Mouse (Mus musculus) kidney, postnatal 0 days (tissue): ENCODE measurements around the gene S100a2. TPM values are rescaled to one million over a fixed set of nuclear protein-coding genes. Genes with fewer than 3 reads are reported as not detected.
A peak's percentile ranks its signal among the peaks of the same experiment; 100 is the strongest.

Experiments
- ATAC-seq: fragments of 200-750 bp; cut with Nextera tagmentation; replicated peaks from 2 replicates; pipeline ENCODE4 v1.8.0; 2017; ENCODE audit warnings: low read depth, moderate number of reproducible peaks, moderate TSS enrichment, moderate library complexity; ENCODE audit not compliant: low FRiP score
- DNase-seq: peaks from one replicate; pipeline ENCODE4 v3.0.0-alpha.2; 2016; ENCODE audit warnings: low spot score
- H3K27ac ChIP-seq: fragments of 300-500 bp; sonication (generic); 2 replicates; pipeline ENCODE4 v1.5.1; 2014; ENCODE audit warnings: mild to moderate bottlenecking
- H3K27me3 ChIP-seq: fragments of 300-500 bp; sonication (generic); 2 replicates; pipeline ENCODE4 v1.6.1; 2014; ENCODE audit warnings: low read length, mixed read lengths; ENCODE audit not compliant: insufficient read depth
- H3K36me3 ChIP-seq: fragments of 300-500 bp; sonication (generic); 2 replicates; pipeline ENCODE4 v1.6.1; 2014; ENCODE audit warnings: low read length, mixed read lengths; ENCODE audit not compliant: insufficient read depth
- H3K4me1 ChIP-seq: fragments of 300-500 bp; sonication (generic); replicated peaks from 2 replicates; pipeline ENCODE4 v1.6.1; 2014; ENCODE audit warnings: antibody characterized with exemption, low read length, mixed read lengths; ENCODE audit not compliant: insufficient read depth
- H3K4me2 ChIP-seq: fragments of 300-500 bp; sonication (generic); 2 replicates; pipeline ENCODE4 v1.6.1; 2014; ENCODE audit warnings: mild to moderate bottlenecking, low read length, moderate library complexity, mixed read lengths
- H3K4me3 ChIP-seq: fragments of 300-500 bp; sonication (generic); replicated peaks from 2 replicates; pipeline ENCODE4 v1.5.1; 2014; ENCODE audit warnings: low read depth, low read length
- H3K9ac ChIP-seq: fragments of 300-500 bp; sonication (generic); 2 replicates; pipeline ENCODE4 v1.6.1; 2014; ENCODE audit warnings: low read depth, low read length
- H3K9me3 ChIP-seq: fragments of 300-500 bp; sonication (generic); replicated peaks from 2 replicates; pipeline ENCODE4 v1.6.1; 2016; ENCODE audit warnings: low read length, inconsistent platforms, mixed read lengths
- CTCF ChIP-seq: IDR thresholded peaks from 2 replicates; pipeline ENCODE4 v1.5.1; 2016; ENCODE audit warnings: antibody characterized with exemption, low read depth, mild to moderate bottlenecking, moderate library complexity
- WGBS: fragments of 180-500 bp; shearing (Covaris S2); extraction: QIAGEN DNeasy Blood & Tissue Kit; methylation state at CpG from one replicate; pipeline ENCODE4 v1.1.7; 2014; 5-methylcytosine and 5-hydroxymethylcytosine counted together
- polyA plus RNA-seq: library from polyadenylated mRNA; unstranded; fragments of >200 nt; fragmentation: Nextera tagmentation; extraction: Ambion mirVana; gene quantifications from 2 replicates; pipeline ENCODE4 v1.2.1, GENCODE M21; 2015

Gene S100a2
- polyA plus RNA-seq, result not detected in 2 replicates

- WGBS, result 94% methylated on average over 8 of the region's 8 CpGs
- Histone ChIP-seq H3K4me2 (no peak within 1 kb of the TSS), H3K4me1 (no peaks in the 10 kb centered on the region), H3K27me3 (no peaks in the 10 kb centered on the region), H3K4me3 (no peak within 1 kb of the TSS), H3K9ac (no peak within 1 kb of the TSS), H3K9me3 (no peaks in the 10 kb centered on the region), H3K36me3 (no peaks in the 10 kb centered on the region), H3K27ac (no peak within 1 kb of the TSS; the same call in 1 of the 2 replicates)
- DNase-seq, result no peak
- TF ChIP-seq CTCF, result no peak
- ATAC-seq, result no peak
These were observed at the start of gene S100a2 for GRCm38 (mm10) chr3:90589947-90590346. Gene S100a2, plus strand, starts transcription at chr3:90590247.

GRCm38 (mm10) chr3:90540904-90541303, 49.1 kb upstream of the S100a2 start:
- Histone ChIP-seq H3K4me1 (peaks cover 24% of the 10 kb centered on the region), H3K36me3 (0 out of 2 replicates have a peak, but pooled peaks cover 7% of the 10 kb centered on the region), H3K9me3 (no peaks in the 10 kb centered on the region), H3K4me2 (peak overlapping the region; percentile 41), H3K27ac (peak overlapping the region; percentile 78), H3K4me3 (peak overlapping the region; percentile 6; the same call in 1 of the 2 replicates), H3K27me3 (no peaks in the 10 kb centered on the region), H3K9ac (peak overlapping the region; percentile 53)
- no peak for TF ChIP-seq CTCF
- peak; percentile 46; the same call in 1 of the 2 replicates for ATAC-seq
- WGBS, result 27% methylated on average over 4 of the region's 4 CpGs
- DNase-seq, result peak; percentile 79

- no peaks in the 10 kb centered on the region for H3K9me3 ChIP-seq
- no peaks in the 10 kb centered on the region for H3K4me1 ChIP-seq
- no peak overlapping the region for H3K27ac ChIP-seq
- H3K27me3 ChIP-seq, result no peaks in the 10 kb centered on the region
- H3K36me3 ChIP-seq, result no peaks in the 10 kb centered on the region
- DNase-seq, result peak; percentile 52
- H3K4me2 ChIP-seq, result no peak overlapping the region
- 39% methylated on average over 5 of the region's 5 CpGs for WGBS
- no peak overlapping the region for H3K4me3 ChIP-seq
- no peak for TF ChIP-seq CTCF
- H3K9ac ChIP-seq, result no peak overlapping the region
- ATAC-seq, result no peak; the same call in 1 of the 2 replicates
These were observed 40.2 kb upstream of the S100a2 start for GRCm38 (mm10) chr3:90549676-90550420.

- Histone ChIP-seq H3K4me3 (no peak overlapping the region), H3K4me2 (no peak overlapping the region), H3K9ac (no peak overlapping the region), H3K4me1 (no peaks in the 10 kb centered on the region), H3K27me3 (no peaks in the 10 kb centered on the region), H3K9me3 (no peaks in the 10 kb centered on the region), H3K27ac (no peak overlapping the region), H3K36me3 (no peaks in the 10 kb centered on the region)
- TF ChIP-seq CTCF, result no peak
- DNase-seq (no peak), ATAC-seq (no peak)
- WGBS, result 78% methylated on average over 2 of the region's 2 CpGs
These were observed 39.6 kb upstream of the S100a2 start for GRCm38 (mm10) chr3:90550421-90550790.

GRCm38 (mm10) chr3:90552231-90552630, 37.8 kb upstream of the S100a2 start:
- DNase-seq, result no peak
- TF ChIP-seq CTCF, result no peak
- Histone ChIP-seq H3K36me3 (no peaks in the 10 kb centered on the region), H3K9me3 (no peaks in the 10 kb centered on the region), H3K4me1 (no peaks in the 10 kb centered on the region), H3K27me3 (no peaks in the 10 kb centered on the region), H3K9ac (no peak overlapping the region), H3K4me2 (no peak overlapping the region), H3K4me3 (no peak overlapping the region), H3K27ac (no peak overlapping the region)
- ATAC-seq, result no peak
- WGBS, result 82% methylated on average over 2 of the region's 2 CpGs

GRCm38 (mm10) chr3:90555954-90556353, 34.1 kb upstream of the S100a2 start:
- no peaks in the 10 kb centered on the region for H3K9me3 ChIP-seq
- H3K27me3 ChIP-seq, result no peaks in the 10 kb centered on the region
- no peaks in the 10 kb centered on the region for H3K36me3 ChIP-seq
- TF ChIP-seq CTCF, result no peak
- H3K4me1 ChIP-seq, result no peaks in the 10 kb centered on the region
- no peak overlapping the region for H3K4me3 ChIP-seq
- no peak overlapping the region for H3K4me2 ChIP-seq
- ATAC-seq (no peak), DNase-seq (no peak)
- H3K9ac ChIP-seq, result no peak overlapping the region
- WGBS, result 69% methylated on average over 5 of the region's 5 CpGs
- H3K27ac ChIP-seq, result no peak overlapping the region
